Mouse (Mus musculus): ENCODE measurements around the gene Map4k4.

DNA sequence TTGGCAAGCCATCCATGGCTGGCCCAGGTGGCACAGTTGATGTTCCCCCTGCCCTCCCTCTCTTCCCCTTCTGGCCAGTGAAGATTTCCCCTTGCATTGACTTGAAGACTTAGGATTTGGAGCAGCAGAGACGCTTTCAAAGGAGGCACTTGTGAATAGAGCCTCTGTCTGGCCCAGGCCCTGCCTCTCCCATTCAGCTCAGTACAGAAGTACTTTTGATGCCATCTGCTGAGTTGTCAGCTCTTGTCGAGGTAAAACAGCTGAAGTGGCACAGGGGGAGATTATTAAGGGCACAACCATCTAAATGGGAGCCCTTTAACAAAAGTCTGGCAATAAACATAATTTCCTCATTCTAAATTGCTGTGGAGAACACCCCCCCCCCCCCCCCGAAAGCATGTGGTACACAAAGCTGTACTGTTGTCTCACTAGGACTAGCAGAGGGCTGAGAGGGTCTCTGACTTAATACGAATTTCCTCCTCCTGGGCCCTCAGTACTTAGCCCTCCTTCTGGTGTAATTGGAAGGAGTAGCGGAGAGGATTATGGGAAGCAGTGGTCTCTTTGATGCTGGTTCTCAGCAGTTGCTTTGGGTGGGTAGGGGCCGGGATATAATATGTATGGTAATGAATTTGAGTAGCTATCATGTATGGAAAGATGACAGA is 47.1 kb downstream of the Map4k4 start:
- TF ChIP-seq POLR2A (IDR thresholded peaks at IDR 0.05; ENCODE audit: borderline replicate concordance, extremely low read depth, low read depth, low read length) (no peak), CTCF (IDR thresholded peaks at IDR 0.05; ENCODE audit: insufficient read depth, low read length) (no peak)

All from lung, adult 2 months (tissue).